Mouse (Mus musculus) forebrain, embryonic 12.5 days (tissue): ENCODE measurements at regions not wholly inside any gene's neighbourhood (a gene's known extent, or its start where the extent isn't known, plus 50 kb on each side); places are given as distances from the start of the nearest gene placed in this dataset.

Experiments
- ATAC-seq: fragments of 200-750 bp; cut with Nextera tagmentation; 2 replicates; pipeline ENCODE4 v1.8.0; 2017; ENCODE audit warnings: moderate TSS enrichment; ENCODE audit not compliant: low FRiP score
- H3K27ac ChIP-seq: fragments of 300-500 bp; sonication (generic); 2 replicates; pipeline ENCODE4 v1.5.1; 2016; ENCODE audit warnings: mild to moderate bottlenecking
- H3K27me3 ChIP-seq: fragments of 300-500 bp; sonication (generic); 2 replicates; pipeline ENCODE4 v1.6.1; 2016; ENCODE audit warnings: mild to moderate bottlenecking
- H3K36me3 ChIP-seq: fragments of 300-500 bp; sonication (generic); replicated peaks from 2 replicates; pipeline ENCODE4 v1.6.1; 2016; ENCODE audit warnings: mild to moderate bottlenecking
- H3K4me1 ChIP-seq: fragments of 300-500 bp; sonication (generic); 2 replicates; pipeline ENCODE4 v1.6.1; 2016
- H3K4me2 ChIP-seq: fragments of 300-500 bp; sonication (generic); 2 replicates; pipeline ENCODE4 v1.6.1; 2016; ENCODE audit warnings: mild to moderate bottlenecking, moderate library complexity
- H3K4me3 ChIP-seq: fragments of 300-500 bp; sonication (generic); replicated peaks from 2 replicates; pipeline ENCODE4 v1.5.1; 2016; ENCODE audit warnings: mild to moderate bottlenecking
- H3K9ac ChIP-seq: fragments of 300-500 bp; sonication (generic); 2 replicates; pipeline ENCODE4 v1.6.1; 2016; ENCODE audit warnings: mild to moderate bottlenecking
- H3K9me3 ChIP-seq: fragments of 300-500 bp; sonication (generic); 2 replicates; pipeline ENCODE4 v1.6.1; 2016
- WGBS: fragments of 180-500 bp; shearing (Covaris S2); methylation state at CpG from one replicate; pipeline ENCODE4 v1.1.7; 2016; 5-methylcytosine and 5-hydroxymethylcytosine counted together

DNA sequence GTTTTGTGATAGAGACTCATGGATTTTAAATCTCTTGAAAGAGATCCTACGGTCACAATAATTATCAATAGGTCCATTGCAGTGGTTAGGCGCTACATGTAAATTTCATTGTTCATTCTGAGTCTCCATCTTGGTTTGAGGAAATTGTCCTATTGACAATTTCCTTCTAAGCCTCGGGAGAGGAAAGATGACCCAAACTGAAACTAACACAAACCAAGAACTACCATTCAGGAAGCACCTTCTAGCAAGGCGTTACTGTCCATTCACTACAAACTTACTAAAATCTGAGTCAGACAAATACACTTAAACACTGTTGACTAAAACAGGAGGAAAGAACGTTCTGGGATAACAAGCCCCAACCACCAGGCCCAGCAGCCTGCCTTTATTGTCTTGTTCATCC is 140.1 kb upstream of the Olig3 start:
- Histone ChIP-seq H3K36me3 (no peaks in the 10 kb centered on the region), H3K9ac (no peak overlapping the region), H3K27ac (no peak overlapping the region), H3K4me2 (no peak overlapping the region), H3K4me1 (no peaks in the 10 kb centered on the region), H3K27me3 (no peaks in the 10 kb centered on the region), H3K9me3 (no peaks in the 10 kb centered on the region), H3K4me3 (no peak overlapping the region)
- no peak for ATAC-seq
- WGBS: 88% methylated on average over 5 of the region's 5 CpGs

GRCm38 (mm10) chr10:19209751-19210150 is 146.6 kb upstream of the Olig3 start:
- Histone ChIP-seq H3K36me3 (no peaks in the 10 kb centered on the region), H3K27ac (no peak overlapping the region), H3K27me3 (no peaks in the 10 kb centered on the region), H3K4me3 (no peak overlapping the region), H3K4me2 (no peak overlapping the region), H3K9ac (no peak overlapping the region), H3K9me3 (no peaks in the 10 kb centered on the region), H3K4me1 (peaks cover 5% of the 10 kb centered on the region)
- 91% methylated on average over 2 of the region's 2 CpGs for WGBS
- no peak for ATAC-seq

DNA sequence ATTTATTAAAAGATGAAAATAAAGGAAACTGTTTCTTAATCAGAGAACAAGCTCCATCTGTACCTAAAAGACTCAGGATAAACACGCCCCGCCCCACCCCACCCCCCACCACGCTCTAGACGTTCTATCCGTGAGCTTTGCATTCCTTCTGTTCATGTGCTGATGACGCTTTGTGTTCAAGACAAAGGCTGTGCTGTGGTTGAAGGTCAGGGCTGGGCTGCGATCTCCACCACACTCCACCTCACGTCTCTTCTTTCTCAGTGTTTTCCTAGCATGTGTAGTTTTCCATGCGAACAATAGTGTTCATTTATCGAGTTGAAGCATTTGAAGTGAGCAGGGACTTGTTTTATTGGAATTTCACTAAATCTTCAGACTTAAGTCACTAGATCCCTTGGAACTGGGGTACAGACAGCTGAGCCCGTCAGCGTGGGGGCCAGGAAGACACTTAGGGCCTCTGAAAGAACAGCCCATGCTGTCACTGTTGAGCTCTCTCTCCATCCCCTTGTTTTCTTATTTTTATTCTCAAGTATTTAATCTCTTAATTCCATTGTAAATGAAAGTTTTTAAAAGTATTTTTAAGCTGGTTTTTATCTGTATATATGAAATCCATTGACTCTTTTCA is 148.1 kb upstream of the Olig3 start:
- Histone ChIP-seq H3K9ac (no peak overlapping the region), H3K4me2 (peak overlapping the region; percentile 29), H3K36me3 (no peaks in the 10 kb centered on the region), H3K9me3 (no peaks in the 10 kb centered on the region), H3K4me1 (peaks cover 5% of the 10 kb centered on the region), H3K27me3 (no peaks in the 10 kb centered on the region), H3K27ac (no peak overlapping the region), H3K4me3 (no peak overlapping the region)
- ATAC-seq: peak; percentile 58; the same call in 1 of the 2 replicates
- 6% methylated on average over 12 of the region's 12 CpGs for WGBS

- H3K36me3 ChIP-seq: no peaks in the 10 kb centered on the region
- ATAC-seq: no peak
- H3K4me1 ChIP-seq: peaks cover 5% of the 10 kb centered on the region
- WGBS: 54% methylated on average over 2 of the region's 2 CpGs
- H3K27ac ChIP-seq: no peak overlapping the region
- H3K9ac ChIP-seq: no peak overlapping the region
- no peak overlapping the region for H3K4me3 ChIP-seq
- H3K4me2 ChIP-seq: no peak overlapping the region
- no peaks in the 10 kb centered on the region for H3K9me3 ChIP-seq
- no peaks in the 10 kb centered on the region for H3K27me3 ChIP-seq
Measured at GRCm38 (mm10) chr10:19207505-19207904, 148.8 kb upstream of the Olig3 start.

DNA sequence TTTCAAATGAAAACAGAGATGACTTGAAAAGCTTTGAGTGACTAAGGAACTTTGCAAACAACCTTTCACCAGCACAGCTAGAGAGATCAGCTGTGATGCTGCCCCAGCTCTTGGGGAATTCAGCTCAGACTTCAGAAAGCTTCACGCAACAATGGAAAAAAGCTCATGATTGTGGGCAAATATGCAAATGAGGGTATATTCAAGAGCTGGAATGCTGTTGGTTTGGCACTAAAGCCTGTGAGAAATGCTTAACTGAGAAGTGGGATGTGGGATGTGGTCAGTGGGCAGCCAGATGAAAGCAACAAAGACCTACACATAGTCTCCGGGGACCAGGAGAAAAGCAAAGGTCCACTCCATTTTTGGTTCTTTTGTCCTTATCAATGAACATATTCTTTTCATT is 156.0 kb upstream of the Olig3 start:
- 50% methylated on average over 2 of the region's 2 CpGs for WGBS
- Histone ChIP-seq H3K4me1 (peaks cover 6% of the 10 kb centered on the region; the same call in 1 of the 2 replicates), H3K27me3 (no peaks in the 10 kb centered on the region), H3K4me3 (no peak overlapping the region), H3K27ac (no peak overlapping the region), H3K9ac (no peak overlapping the region), H3K4me2 (no peak overlapping the region), H3K36me3 (no peaks in the 10 kb centered on the region), H3K9me3 (no peaks in the 10 kb centered on the region)
- no peak for ATAC-seq

DNA sequence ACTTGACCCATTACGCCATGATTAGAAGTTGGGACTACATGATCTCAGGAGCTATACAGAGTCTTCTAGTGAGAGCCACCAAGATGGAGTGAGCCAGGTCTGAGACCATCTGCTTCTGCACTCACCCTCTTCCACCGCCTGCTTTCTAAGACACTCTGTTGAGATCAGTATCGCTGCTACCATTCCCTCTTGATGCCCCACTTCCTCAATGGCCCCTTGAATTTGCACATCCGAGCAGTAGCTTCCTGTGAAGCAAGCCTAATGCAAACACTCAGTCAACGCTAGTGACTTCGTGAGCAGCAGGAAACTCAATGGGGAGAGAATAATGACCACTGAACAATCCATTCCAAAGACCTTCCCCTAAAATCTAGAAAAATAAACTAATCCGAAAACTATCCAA is 160.7 kb upstream of the Olig3 start:
- no peak overlapping the region for H3K9ac ChIP-seq
- H3K36me3 ChIP-seq: no peaks in the 10 kb centered on the region
- H3K27ac ChIP-seq: no peak overlapping the region
- no peaks in the 10 kb centered on the region for H3K27me3 ChIP-seq
- 86% methylated on average over 7 of the region's 7 CpGs for WGBS
- H3K9me3 ChIP-seq: no peaks in the 10 kb centered on the region
- H3K4me3 ChIP-seq: no peak overlapping the region
- peaks cover 6% of the 10 kb centered on the region; the same call in 1 of the 2 replicates for H3K4me1 ChIP-seq
- no peak overlapping the region for H3K4me2 ChIP-seq
- no peak for ATAC-seq

DNA sequence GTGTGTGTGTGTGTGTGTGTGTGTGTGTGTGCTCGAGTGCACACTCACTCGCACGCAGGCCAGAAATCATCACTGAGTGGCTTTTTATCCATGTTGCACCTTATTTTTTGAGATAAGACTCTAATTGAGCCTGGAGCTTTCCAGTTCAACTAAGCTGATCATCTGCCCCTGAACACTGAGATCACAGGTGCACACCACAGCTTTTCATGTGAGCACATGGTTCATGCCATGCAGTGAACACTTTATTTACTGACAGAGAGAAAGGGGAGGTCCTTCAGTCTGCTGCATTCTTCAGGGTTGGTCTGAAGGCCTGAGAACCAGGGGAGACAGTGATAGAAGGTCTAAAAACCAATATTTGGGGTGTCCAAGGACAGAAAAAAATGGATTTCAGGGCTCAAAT is 161.7 kb upstream of the Olig3 start:
- WGBS: 94% methylated on average over 3 of the region's 3 CpGs
- H3K4me1 ChIP-seq: no peaks in the 10 kb centered on the region
- no peak overlapping the region for H3K9ac ChIP-seq
- H3K27ac ChIP-seq: no peak overlapping the region
- H3K4me3 ChIP-seq: no peak overlapping the region
- no peak overlapping the region for H3K4me2 ChIP-seq
- no peaks in the 10 kb centered on the region for H3K9me3 ChIP-seq
- H3K27me3 ChIP-seq: no peaks in the 10 kb centered on the region
- ATAC-seq: no peak
- no peaks in the 10 kb centered on the region for H3K36me3 ChIP-seq

GRCm38 (mm10) chr10:19192971-19193758 is 163.2 kb upstream of the Olig3 start:
- H3K4me2 ChIP-seq: no peak overlapping the region
- H3K27me3 ChIP-seq: peaks cover 5% of the 10 kb centered on the region; the same call in 1 of the 2 replicates
- no peak overlapping the region for H3K4me3 ChIP-seq
- ATAC-seq: no peak
- no peak overlapping the region for H3K27ac ChIP-seq
- no peaks in the 10 kb centered on the region for H3K9me3 ChIP-seq
- no peaks in the 10 kb centered on the region for H3K36me3 ChIP-seq
- 86% methylated on average over 5 of the region's 5 CpGs for WGBS
- peaks cover 4% of the 10 kb centered on the region for H3K4me1 ChIP-seq
- H3K9ac ChIP-seq: no peak overlapping the region

GRCm38 (mm10) chr10:19192221-19192620 is 164.1 kb upstream of the Olig3 start:
- Histone ChIP-seq H3K4me3 (no peak overlapping the region), H3K4me2 (no peak overlapping the region), H3K27ac (no peak overlapping the region), H3K9ac (no peak overlapping the region), H3K9me3 (no peaks in the 10 kb centered on the region), H3K36me3 (no peaks in the 10 kb centered on the region), H3K27me3 (peaks cover 15% of the 10 kb centered on the region), H3K4me1 (peaks cover 7% of the 10 kb centered on the region)
- no peak for ATAC-seq
- 20% methylated on average over 1 of the region's 1 CpGs for WGBS

DNA sequence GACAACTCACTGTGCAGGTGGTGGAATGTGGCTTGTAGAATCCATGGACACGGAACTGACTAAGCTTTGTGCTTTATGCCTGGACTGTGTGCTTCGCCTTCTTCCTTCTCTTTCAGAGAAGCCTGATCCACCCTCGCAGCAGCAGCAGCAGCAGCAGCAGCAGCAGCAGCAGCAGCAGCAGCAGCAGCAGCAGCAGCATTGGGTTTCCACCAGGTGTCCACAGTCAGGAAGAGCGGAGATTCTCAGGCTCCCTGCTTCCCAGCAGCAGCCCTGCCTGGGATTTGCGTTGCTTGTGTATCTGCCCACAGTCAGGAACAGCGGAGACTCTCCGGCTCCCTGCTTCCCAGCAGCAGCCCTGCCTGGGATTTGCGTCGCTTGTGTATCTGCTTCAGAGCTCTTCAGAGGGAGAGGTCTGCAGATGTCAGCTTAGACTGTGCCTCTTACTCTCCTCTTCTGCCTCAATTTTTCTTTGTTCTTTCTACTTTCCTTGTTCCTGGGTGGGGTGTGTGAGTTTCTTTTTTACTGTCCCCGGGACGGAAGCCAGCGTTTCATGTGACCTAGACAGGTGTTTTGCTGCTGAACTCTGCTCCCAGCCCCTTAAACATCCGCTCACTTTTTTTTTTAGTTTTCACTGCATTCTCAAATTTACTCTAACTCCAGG is 168.1 kb upstream of the Olig3 start:
- H3K9ac ChIP-seq: no peak overlapping the region
- peak overlapping the region; percentile 40 for H3K4me2 ChIP-seq
- no peak overlapping the region for H3K27ac ChIP-seq
- WGBS: 27% methylated on average over 13 of the region's 13 CpGs
- no peaks in the 10 kb centered on the region for H3K9me3 ChIP-seq
- peaks cover 11% of the 10 kb centered on the region for H3K4me1 ChIP-seq
- peak overlapping the region; percentile 14 for H3K4me3 ChIP-seq
- peak; percentile 43 for ATAC-seq
- peaks cover 21% of the 10 kb centered on the region for H3K27me3 ChIP-seq
- H3K36me3 ChIP-seq: no peaks in the 10 kb centered on the region

DNA sequence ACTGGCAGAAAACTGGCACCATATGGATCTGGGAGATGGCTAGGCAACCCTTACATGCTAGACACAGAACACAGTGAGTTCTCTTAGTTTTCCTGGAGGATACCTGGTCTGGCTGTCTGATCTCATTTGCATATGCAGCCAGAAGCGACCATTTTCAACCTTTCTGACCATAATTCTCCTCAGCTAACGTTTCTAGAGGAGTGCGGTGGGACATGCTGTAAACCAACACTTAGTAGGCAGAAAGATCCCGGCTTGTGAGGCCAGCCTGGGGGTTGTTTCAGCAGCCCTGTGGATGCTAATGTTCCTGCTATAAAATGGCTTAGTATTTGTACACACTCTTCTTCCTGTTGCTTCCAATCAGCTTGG is 168.6 kb upstream of the Olig3 start:
- Histone ChIP-seq H3K9ac (no peak overlapping the region), H3K4me3 (no peak overlapping the region; the same call in 1 of the 2 replicates), H3K4me1 (peaks cover 11% of the 10 kb centered on the region), H3K9me3 (no peaks in the 10 kb centered on the region), H3K36me3 (no peaks in the 10 kb centered on the region), H3K27me3 (peaks cover 21% of the 10 kb centered on the region), H3K4me2 (peak overlapping the region; percentile 40), H3K27ac (no peak overlapping the region)
- 67% methylated on average over 4 of the region's 4 CpGs for WGBS
- ATAC-seq: no peak

DNA sequence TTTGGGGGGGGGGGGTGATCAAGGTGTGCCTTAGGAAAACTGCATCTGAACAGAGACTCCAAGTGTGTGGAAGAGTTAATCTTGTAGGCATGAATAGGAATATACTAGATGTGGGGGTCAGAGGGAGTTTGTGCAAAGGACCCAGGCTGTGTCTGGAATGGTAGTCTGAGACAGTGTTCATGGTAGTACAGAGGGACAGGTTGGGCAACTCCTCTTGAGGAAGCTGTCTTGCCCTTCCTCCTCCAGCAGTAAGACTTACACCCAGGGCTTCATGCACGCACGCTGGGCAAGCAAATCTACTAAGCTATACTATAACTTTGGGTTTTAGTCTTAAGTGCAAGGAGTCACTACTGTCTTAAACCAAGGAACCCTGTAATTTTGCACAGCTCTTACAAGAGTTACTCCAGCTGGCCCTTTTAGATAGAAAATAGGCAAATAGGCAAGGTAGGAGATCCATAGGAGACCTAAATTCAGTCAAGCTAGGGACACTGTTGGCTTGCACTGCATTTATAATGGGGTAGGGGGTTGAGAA is 169.2 kb upstream of the Olig3 start:
- Histone ChIP-seq H3K9ac (no peak overlapping the region), H3K27me3 (peaks cover 21% of the 10 kb centered on the region)

More for the DNA sequence above, 169.2 kb upstream of the Olig3 start:
- no peaks in the 10 kb centered on the region for H3K9me3 ChIP-seq
- H3K27ac ChIP-seq: no peak overlapping the region
- H3K36me3 ChIP-seq: no peaks in the 10 kb centered on the region
- WGBS: 87% methylated on average over 2 of the region's 2 CpGs
- peaks cover 11% of the 10 kb centered on the region for H3K4me1 ChIP-seq
- H3K4me2 ChIP-seq: no peak overlapping the region
- no peak for ATAC-seq
- H3K4me3 ChIP-seq: no peak overlapping the region
